Mouse (Mus musculus) stomach, embryonic 15.5 days (tissue): ENCODE measurements at regions not wholly inside any gene's neighbourhood (a gene's known extent, or its start where the extent isn't known, plus 50 kb on each side); places are given as distances from the start of the nearest gene placed in this dataset.

Experiments
- ATAC-seq: fragments of 200-750 bp; cut with Nextera tagmentation; 2 replicates; pipeline ENCODE4 v1.8.0; 2017; ENCODE audit warnings: low read depth, moderate number of reproducible peaks, moderate TSS enrichment; ENCODE audit not compliant: insufficient read depth, low FRiP score
- H3K27ac ChIP-seq: fragments of 300-500 bp; sonication (generic); 2 replicates; pipeline ENCODE4 v1.5.1; 2015; ENCODE audit warnings: mild to moderate bottlenecking, inconsistent platforms
- H3K27me3 ChIP-seq: fragments of 300-500 bp; sonication (generic); replicated peaks from 2 replicates; pipeline ENCODE4 v1.6.1; 2015; ENCODE audit warnings: inconsistent platforms
- H3K36me3 ChIP-seq: fragments of 300-500 bp; sonication (generic); 2 replicates; pipeline ENCODE4 v1.6.1; 2015; ENCODE audit warnings: inconsistent platforms
- H3K4me1 ChIP-seq: fragments of 300-500 bp; sonication (generic); 2 replicates; pipeline ENCODE4 v1.6.1; 2015; ENCODE audit warnings: inconsistent platforms
- H3K4me2 ChIP-seq: fragments of 300-500 bp; sonication (generic); 2 replicates; pipeline ENCODE4 v1.6.1; 2015; ENCODE audit warnings: mild to moderate bottlenecking, inconsistent platforms
- H3K4me3 ChIP-seq: fragments of 300-500 bp; sonication (generic); replicated peaks from 2 replicates; pipeline ENCODE4 v1.5.1; 2015; ENCODE audit warnings: inconsistent platforms
- H3K9ac ChIP-seq: fragments of 300-500 bp; sonication (generic); 2 replicates; pipeline ENCODE4 v1.6.1; 2015; ENCODE audit warnings: inconsistent platforms
- H3K9me3 ChIP-seq: fragments of 300-500 bp; sonication (generic); 2 replicates; pipeline ENCODE4 v1.6.1; 2016; ENCODE audit warnings: inconsistent platforms
- WGBS: fragments of 180-500 bp; shearing (Covaris S2); methylation state at CpG from one replicate; pipeline ENCODE4 v1.1.7; 2015; 5-methylcytosine and 5-hydroxymethylcytosine counted together

DNA sequence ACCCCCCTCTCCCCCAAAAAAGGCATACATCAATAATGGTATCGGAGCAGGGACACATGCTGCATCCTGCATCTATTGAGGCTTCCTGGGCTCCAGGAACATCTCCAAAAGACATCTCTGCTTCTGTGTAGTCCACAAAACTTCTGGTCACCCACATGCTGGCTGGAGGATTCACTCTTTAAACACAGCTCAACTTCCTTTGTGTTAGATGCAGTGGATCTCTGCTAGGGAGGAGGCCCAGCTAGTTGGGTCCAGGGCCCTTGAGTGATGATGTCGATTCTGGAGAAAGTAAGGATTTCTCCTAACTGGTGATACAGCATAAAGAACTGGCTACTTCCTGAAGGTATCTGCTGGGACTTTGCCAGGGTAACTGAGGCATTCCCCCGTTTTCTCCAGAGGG lies 146.9 kb upstream of the Hs3st3a1 start:
- Histone ChIP-seq H3K9ac (no peak overlapping the region), H3K27me3 (no peaks in the 10 kb centered on the region), H3K4me1 (no peaks in the 10 kb centered on the region), H3K9me3 (no peaks in the 10 kb centered on the region), H3K36me3 (no peaks in the 10 kb centered on the region), H3K27ac (no peak overlapping the region), H3K4me3 (no peak overlapping the region), H3K4me2 (no peak overlapping the region)
- 90% methylated on average over 3 of the region's 3 CpGs for WGBS
- no peak for ATAC-seq

DNA sequence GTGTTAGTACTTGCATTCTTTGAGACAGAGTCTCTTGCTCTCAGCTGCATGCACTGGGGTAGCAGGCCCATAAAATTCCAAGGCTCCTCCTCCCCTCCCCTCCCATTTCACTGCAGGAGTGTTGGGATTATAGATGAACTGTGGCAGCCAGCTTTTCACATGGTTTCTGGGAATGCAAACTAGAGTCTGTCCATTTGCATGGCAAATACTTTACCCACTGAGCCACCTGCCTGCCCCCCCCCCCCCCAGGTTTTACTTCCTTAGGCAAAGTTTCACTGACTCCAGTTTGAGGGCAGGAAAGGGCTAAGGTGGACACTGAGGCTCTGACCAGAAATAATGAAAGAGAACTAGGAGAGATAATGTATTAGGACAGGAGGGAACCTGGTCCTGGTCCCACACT lies 147.6 kb upstream of the Hs3st3a1 start:
- Histone ChIP-seq H3K9me3 (no peaks in the 10 kb centered on the region), H3K27ac (no peak overlapping the region), H3K4me3 (no peak overlapping the region), H3K4me2 (no peak overlapping the region), H3K9ac (no peak overlapping the region), H3K36me3 (no peaks in the 10 kb centered on the region), H3K27me3 (no peaks in the 10 kb centered on the region), H3K4me1 (no peaks in the 10 kb centered on the region)
- ATAC-seq = no peak

DNA sequence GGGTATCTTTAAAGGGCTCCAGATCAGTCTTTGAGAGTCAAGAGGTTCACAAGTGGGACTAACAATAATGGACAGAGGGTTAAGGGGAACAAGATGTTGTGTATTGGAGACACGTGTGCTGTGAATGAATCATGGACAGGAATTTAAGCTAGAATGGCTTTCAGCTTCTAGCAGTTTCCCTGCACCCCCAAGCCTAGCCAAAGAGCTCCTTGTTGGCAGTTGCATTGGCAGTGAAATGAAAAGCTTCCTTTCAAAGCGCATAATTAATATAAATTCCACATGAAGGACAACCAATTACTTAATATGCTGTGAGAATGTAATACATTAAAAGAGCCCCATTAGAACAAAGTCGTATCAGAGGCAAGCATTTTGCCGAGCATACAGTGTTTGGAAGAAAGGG lies 153.4 kb upstream of the Hs3st3a1 start:
- no peak overlapping the region for H3K4me2 ChIP-seq
- no peaks in the 10 kb centered on the region for H3K36me3 ChIP-seq
- no peak overlapping the region for H3K27ac ChIP-seq
- no peak for ATAC-seq
- no peaks in the 10 kb centered on the region for H3K9me3 ChIP-seq
- H3K4me1 ChIP-seq = 0 out of 2 replicates have a peak, but pooled peaks cover 5% of the 10 kb centered on the region
- H3K4me3 ChIP-seq = no peak overlapping the region
- H3K27me3 ChIP-seq = no peaks in the 10 kb centered on the region
- no peak overlapping the region for H3K9ac ChIP-seq
- WGBS = 73% methylated on average over 4 of the region's 4 CpGs

DNA sequence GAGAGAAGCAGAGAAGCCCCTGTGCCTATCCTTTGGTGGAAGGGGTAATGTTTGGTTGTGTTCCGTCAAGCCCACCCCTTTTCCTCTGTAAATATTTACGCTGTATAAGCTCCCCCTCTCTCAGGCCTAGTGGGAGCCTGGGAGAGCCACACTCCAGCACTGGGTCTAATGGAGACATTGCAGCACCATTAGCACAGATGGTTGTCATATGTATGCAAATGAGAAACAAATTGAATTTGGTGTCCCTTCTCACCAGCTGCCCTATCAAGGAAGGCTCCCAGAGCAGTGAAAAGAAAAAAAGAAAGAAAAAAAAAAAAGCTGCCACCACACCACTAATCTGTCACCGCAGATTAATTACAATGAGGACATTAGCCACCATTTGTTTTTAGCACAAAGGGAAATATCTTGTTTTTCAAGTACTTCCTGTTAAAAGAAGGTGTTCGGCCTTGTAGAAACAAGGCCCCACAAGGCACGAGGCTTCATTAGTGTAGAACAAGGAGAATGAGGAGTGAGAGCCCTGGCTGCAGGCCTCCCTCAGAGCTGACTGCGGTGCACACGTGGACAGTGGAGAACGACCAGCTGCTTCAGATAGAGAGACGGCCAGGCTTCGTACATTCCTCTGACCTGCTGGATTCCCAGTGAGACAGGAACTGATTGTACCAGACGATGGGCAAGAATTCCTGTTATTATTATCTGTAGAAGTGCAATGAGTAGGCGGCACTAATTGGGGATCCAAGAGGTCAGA lies 156.7 kb upstream of the Hs3st3a1 start:
- 26% methylated on average over 12 of the region's 12 CpGs for WGBS
- ATAC-seq = no peak
- no peak overlapping the region; the same call in 1 of the 2 replicates for H3K27ac ChIP-seq
- no peaks in the 10 kb centered on the region for H3K9me3 ChIP-seq
- H3K9ac ChIP-seq = no peak overlapping the region
- no peak overlapping the region for H3K4me2 ChIP-seq
- no peak overlapping the region for H3K4me3 ChIP-seq
- H3K36me3 ChIP-seq = no peaks in the 10 kb centered on the region
- H3K4me1 ChIP-seq = 0 out of 2 replicates have a peak, but pooled peaks cover 5% of the 10 kb centered on the region
- H3K27me3 ChIP-seq = no peaks in the 10 kb centered on the region

DNA sequence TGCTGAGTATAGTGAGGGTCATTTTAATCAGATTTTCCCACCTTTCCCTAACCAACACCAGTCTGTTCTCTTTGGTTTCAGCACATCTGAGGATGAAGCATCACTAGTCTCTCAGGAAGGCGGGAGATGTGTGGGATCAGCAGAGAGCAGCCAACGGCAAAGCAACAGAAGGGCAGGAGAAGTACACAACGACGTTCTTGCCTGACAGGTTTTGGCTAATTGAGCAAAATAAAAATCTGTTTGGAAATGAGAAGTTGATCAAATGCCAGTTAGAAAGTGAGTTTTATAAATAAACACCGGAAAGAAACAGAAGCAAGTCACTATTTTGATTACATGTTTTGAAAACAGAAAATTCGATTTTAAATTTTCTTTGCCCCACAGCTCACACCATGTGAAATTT lies 161.4 kb upstream of the Hs3st3a1 start:
- 51% methylated on average over 6 of the region's 6 CpGs for WGBS
- Histone ChIP-seq H3K4me1 (0 out of 2 replicates have a peak, but pooled peaks cover 3% of the 10 kb centered on the region), H3K4me2 (no peak overlapping the region), H3K9me3 (no peaks in the 10 kb centered on the region), H3K4me3 (no peak overlapping the region), H3K27me3 (no peaks in the 10 kb centered on the region), H3K27ac (no peak overlapping the region), H3K36me3 (no peaks in the 10 kb centered on the region), H3K9ac (no peak overlapping the region)
- ATAC-seq = no peak

DNA sequence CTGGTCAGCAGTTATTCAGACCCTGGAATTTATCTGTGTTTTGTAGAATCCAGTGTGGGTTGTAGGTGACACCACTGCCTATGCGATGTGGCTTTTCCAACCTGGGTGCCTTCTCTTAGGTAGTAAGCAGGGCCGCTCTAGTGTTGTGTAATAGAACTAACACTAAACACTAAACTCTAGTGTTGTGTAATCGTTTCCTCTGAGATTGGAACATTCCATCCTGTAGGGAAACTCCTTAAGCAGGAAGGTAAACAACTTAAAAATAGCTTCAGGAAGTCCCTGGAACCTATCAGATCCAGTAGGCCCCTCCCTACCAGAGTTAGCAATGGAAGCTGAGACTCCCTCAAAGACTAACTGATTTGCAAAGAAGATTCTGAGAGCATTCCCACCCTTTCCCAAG lies 161.9 kb upstream of the Hs3st3a1 start:
- Histone ChIP-seq H3K27me3 (no peaks in the 10 kb centered on the region), H3K9ac (no peak overlapping the region), H3K36me3 (no peaks in the 10 kb centered on the region), H3K4me1 (no peaks in the 10 kb centered on the region), H3K9me3 (no peaks in the 10 kb centered on the region), H3K4me3 (no peak overlapping the region), H3K4me2 (no peak overlapping the region), H3K27ac (no peak overlapping the region)
- no peak for ATAC-seq
- WGBS = 71% methylated on average over 3 of the region's 3 CpGs

DNA sequence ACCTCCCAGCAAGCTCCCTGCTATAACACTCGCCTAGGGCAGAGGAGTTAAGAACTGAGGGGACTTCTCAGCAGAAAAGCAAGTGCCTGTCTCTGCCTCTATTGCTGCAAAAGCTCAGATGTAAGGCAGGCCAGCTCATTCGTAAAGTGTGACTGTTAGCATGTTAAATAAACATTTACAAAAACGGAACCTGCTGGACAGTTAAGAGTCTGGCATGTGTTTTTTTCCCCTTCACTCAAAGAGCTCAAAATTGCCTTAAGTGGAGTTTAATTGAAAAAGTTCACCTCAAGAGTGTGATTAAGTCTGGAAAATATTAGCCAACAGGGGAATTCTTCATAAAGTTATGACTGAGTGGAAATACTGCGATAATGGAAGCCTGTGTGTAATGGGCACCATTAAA lies 167.0 kb upstream of the Hs3st3a1 start:
- Histone ChIP-seq H3K4me1 (no peaks in the 10 kb centered on the region), H3K9ac (no peak overlapping the region), H3K9me3 (no peaks in the 10 kb centered on the region), H3K4me2 (no peak overlapping the region), H3K4me3 (no peak overlapping the region), H3K36me3 (no peaks in the 10 kb centered on the region), H3K27me3 (no peaks in the 10 kb centered on the region), H3K27ac (no peak overlapping the region)
- no peak for ATAC-seq
- 19% methylated on average over 4 of the region's 4 CpGs for WGBS

DNA sequence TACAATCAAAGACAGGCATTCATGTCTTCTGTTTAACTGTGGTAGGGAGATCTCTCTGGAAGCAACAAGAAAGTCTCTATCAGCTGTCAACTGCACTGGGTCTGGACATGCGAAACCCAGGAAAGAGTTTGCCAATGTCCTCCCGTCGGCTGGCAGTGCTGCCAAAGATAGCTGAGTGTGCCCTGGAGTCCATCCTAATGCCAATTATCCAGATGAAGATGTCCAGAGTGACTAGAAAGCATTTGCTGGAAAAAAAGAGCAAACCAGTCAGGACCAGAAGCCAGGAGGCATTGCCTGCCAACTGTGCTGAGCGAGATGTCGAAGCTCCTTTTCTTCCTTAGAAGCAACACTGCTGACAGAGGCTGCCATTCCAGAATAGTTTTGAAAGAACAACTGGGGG lies 167.6 kb upstream of the Hs3st3a1 start:
- no peak overlapping the region for H3K4me3 ChIP-seq
- no peaks in the 10 kb centered on the region for H3K4me1 ChIP-seq
- no peaks in the 10 kb centered on the region for H3K36me3 ChIP-seq
- H3K4me2 ChIP-seq = no peak overlapping the region
- H3K9me3 ChIP-seq = no peaks in the 10 kb centered on the region
- H3K27ac ChIP-seq = no peak overlapping the region
- no peaks in the 10 kb centered on the region for H3K27me3 ChIP-seq
- ATAC-seq = no peak
- WGBS = 59% methylated on average over 5 of the region's 5 CpGs
- H3K9ac ChIP-seq = no peak overlapping the region

DNA sequence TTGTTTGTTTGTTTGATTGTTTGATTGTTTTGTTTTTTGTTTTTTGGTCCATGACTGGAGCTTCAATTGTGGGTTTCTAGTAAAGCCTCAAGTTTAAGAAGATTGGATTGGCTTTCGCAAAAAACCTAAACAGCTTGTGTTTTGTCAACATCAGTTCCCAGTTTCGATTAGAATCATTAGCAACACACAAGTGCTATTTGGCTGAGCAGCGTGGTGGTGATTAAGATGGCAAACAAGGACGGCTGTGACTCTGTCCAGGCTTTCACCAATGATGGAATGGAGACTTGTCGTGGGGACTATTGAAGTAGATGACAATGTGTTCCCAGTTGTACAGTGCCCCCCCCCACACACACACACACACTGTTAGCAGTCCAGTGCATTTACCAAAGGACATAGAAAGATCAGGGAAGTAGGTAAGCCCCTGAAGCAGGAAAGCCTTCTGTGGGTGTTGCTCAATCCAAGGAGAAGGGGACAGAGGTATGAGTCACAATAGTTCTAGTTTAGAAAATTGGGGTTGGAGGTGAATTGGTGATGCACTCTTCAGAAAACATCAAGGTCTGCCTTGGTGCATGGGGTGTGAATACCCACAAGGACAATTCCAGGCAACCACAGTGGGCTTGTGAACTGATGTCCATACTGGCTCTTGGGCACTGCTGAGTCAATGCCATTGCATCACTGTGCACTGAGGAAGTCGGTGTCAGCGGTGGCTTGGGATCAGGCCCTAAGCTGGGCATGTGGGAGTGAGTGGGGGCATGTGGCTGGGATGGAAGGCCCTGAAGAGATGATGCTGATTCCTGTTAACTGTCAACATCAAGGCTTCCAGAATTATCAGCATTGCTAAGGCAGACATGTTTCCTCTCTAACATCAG lies 174.5 kb upstream of the Cox10 start:
- no peaks in the 10 kb centered on the region for H3K36me3 ChIP-seq
- H3K4me1 ChIP-seq = no peaks in the 10 kb centered on the region
- WGBS = 73% methylated on average over 7 of the region's 7 CpGs
- ATAC-seq = no peak
- no peak overlapping the region for H3K9ac ChIP-seq
- H3K27me3 ChIP-seq = no peaks in the 10 kb centered on the region
- H3K27ac ChIP-seq = no peak overlapping the region
- no peak overlapping the region for H3K4me2 ChIP-seq
- H3K4me3 ChIP-seq = no peak overlapping the region
- no peaks in the 10 kb centered on the region for H3K9me3 ChIP-seq

DNA sequence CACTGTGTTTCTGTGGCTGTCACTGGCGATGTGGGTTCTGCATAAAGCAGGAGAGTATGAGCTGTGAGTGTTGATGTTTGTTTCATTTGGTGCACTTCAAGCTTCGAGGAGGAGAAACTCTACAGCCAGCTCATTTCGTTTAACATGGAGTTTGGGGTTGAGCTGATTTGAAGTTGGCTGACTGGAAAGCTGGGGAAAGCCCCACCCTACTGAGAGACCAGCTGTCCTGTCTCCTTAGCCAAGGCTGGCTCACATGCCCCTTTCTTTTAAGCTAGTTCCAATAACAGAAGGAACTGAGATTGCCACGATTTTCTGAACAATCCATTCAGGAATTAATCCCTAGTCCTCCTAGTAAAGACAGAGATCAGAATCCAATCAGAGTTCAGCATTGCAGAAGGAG lies 157.6 kb upstream of the Cox10 start:
- no peak overlapping the region for H3K4me2 ChIP-seq
- 72% methylated on average over 4 of the region's 4 CpGs for WGBS
- H3K9ac ChIP-seq = no peak overlapping the region
- no peaks in the 10 kb centered on the region for H3K27me3 ChIP-seq
- H3K4me3 ChIP-seq = no peak overlapping the region
- no peak for ATAC-seq
- no peaks in the 10 kb centered on the region for H3K4me1 ChIP-seq
- H3K27ac ChIP-seq = no peak overlapping the region
- no peaks in the 10 kb centered on the region for H3K36me3 ChIP-seq
- H3K9me3 ChIP-seq = no peaks in the 10 kb centered on the region

DNA sequence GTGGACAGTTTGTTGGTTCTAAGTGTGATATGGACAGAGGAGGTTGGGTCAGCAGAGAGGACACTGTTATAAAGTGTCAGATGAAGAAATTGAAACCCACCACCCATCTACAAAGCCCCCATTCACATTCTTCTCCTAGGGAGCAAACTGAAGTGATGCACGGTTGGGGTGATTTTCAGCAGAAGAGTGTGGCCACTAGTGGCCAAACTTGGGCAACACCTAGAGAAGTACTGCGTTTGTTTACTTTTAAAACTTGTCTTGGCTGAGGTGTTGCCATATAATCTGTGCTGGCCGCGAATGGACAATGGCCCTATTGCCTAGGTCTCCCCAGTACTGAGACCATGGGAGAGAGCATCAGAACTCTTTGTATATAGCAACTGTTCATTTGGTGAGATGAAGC lies 150.8 kb upstream of the Cox10 start:
- 67% methylated on average over 4 of the region's 4 CpGs for WGBS
- Histone ChIP-seq H3K4me2 (no peak overlapping the region), H3K9ac (no peak overlapping the region), H3K4me3 (no peak overlapping the region), H3K27me3 (no peaks in the 10 kb centered on the region), H3K9me3 (no peaks in the 10 kb centered on the region), H3K4me1 (no peaks in the 10 kb centered on the region), H3K36me3 (no peaks in the 10 kb centered on the region), H3K27ac (no peak overlapping the region)
- no peak for ATAC-seq

DNA sequence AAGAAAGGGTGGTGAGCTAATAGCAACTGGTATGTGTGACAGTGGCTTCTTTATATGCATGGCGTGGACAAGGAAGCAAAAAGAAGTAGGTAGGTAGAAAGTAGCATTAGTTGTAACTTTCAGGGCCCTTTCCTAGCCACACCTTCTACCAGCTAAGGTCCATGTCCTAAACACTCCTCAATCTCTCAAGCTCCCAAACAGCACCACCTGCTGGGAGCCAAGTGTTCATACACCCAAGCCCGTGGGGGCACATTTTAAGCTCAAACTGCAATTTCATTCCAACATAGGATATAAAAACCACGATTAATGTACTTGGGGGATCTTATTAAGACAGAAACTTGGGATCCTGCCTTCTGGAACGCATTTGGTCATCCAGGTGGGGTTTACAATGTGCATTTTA lies 141.6 kb upstream of the Cox10 start:
- WGBS = 94% methylated on average over 4 of the region's 4 CpGs
- Histone ChIP-seq H3K9me3 (no peaks in the 10 kb centered on the region), H3K4me3 (no peak overlapping the region), H3K9ac (no peak overlapping the region), H3K4me1 (no peaks in the 10 kb centered on the region), H3K36me3 (no peaks in the 10 kb centered on the region), H3K27me3 (no peaks in the 10 kb centered on the region), H3K27ac (no peak overlapping the region), H3K4me2 (no peak overlapping the region)
- ATAC-seq = no peak
